Mouse (Mus musculus): ENCODE measurements at regions not wholly inside any gene's neighbourhood (a gene's known extent, or its start where the extent isn't known, plus 50 kb on each side); places are given as distances from the start of the nearest gene placed in this dataset.
A peak's percentile ranks its signal among the peaks of the same experiment; 100 is the strongest.

DNA sequence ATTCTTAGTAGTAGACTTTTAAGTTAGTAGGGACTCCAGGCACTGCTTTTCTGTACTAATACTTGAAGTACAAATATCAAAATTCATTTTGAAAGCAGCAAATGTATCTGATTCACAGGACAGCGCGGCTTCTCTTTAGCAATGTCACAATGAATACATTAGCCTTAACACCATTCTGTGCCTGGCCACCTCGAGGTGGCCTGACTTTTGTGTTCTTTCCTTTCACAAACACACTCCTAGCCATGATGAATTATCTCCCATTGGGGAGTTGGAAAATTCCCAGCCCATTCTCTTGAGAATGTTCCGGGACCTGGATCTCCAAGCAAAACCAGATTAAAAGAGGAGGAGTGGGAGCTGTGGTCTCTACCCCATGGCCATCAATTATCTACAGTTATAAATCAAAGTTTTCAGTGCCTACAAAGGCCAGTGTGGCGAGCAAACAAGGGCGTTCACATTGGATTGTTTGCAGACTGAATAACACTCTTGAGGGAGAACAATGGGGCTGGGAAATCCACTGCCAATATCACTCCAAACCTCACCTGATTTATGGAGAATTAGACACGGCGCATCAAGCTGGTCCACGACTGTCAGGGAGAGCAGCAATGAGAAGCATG, 82.7 kb upstream of the Rarb start:
- in situ Hi-C loops (cut with MboI; ENCODE audit: low pct_ligation_motif_present, low pct_unique_long_range_greater_than_20kb, low sequenced_read_pairs): no loop called here
- Histone ChIP-seq H3K4me3 (replicated peaks in 1 of 3; ENCODE audit: low read depth in 2 of 3, low read length in 2 of 3, poor library complexity in 1 of 3) (no peak overlapping the region), H3K4me1 (ENCODE audit: control insufficient read depth in 1 of 2, insufficient read depth in 2 of 2) (peaks cover 0 to 15% of the 10 kb centered on the region in 2 experiments; a peak in 2 of 4 replicates), H3K27me3 (replicated peaks) (no peaks in the 10 kb centered on the region), H3K9me3 (replicated peaks; ENCODE audit: low read length) (no peaks in the 10 kb centered on the region), H3K9ac (ENCODE audit: insufficient read depth, low read depth) (no peak overlapping the region), H3K36me3 (replicated peaks in 1 of 2; ENCODE audit: control insufficient read depth in 1 of 2, insufficient read depth in 1 of 2, low read length in 1 of 2) (no peaks in the 10 kb centered on the region), H3K4me2 (ENCODE audit: insufficient read depth, low read depth, poor library complexity, severe bottlenecking) (no peak overlapping the region), H3K27ac (ENCODE audit: insufficient read depth, low read depth) (no peak overlapping the region), H3K79me2 (replicated peaks; ENCODE audit: control insufficient read depth, extremely low read depth, insufficient read depth, poor library complexity, severe bottlenecking) (no peaks in the 10 kb centered on the region)
- no peak for TF ChIP-seq E2F4 (IDR thresholded peaks at IDR 0.05; ENCODE audit: insufficient replicate concordance, low read depth, low read length)
- dilution Hi-C loops (cut with MboI; ENCODE audit: extremely low pct_ligation_motif_present, extremely low pct_unique_long_range_greater_than_20kb, low sequenced_read_pairs): no loop called here
- no peak for DNase-seq (ENCODE audit: extremely low read depth)

DNA sequence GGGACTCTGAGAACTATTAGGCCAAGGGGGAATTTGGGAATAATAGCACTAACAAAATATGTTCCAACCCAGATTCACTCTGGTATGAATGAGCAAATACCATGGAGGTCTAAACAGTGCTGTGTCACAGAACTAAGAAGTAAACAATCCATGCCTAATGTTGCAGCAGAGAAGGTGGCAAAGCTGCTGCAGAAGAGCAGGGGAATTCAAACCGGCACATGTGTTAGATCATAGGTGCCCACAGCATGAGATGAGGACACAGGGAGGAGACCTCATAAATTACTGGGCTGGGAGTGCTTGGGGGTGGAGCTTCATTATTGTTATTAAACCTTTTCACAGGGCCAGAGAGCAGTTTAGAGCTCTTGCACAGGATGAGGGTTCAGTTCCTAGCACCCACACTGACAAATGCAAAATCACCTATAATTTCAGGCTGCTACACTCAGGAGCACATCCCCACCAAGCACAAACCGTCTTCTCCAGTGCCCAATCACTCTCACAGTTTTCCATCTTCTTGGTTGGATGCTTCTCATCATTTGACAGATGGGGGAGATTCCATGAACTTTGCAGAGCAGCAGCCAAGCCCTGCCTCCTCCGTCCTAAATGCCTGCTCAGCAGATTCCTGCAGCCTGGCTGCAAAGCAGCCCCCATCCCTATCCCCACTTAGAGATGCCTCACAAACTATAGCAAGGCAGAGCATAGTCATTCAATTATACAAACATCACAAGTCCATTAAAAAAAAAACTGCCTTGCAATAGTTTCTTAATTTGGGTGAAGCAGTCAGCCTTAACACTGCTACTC, 79.0 kb upstream of the Rarb start:
- peaks cover 0 to 15% of the 10 kb centered on the region in 2 experiments; a peak in 2 of 4 replicates for H3K4me1 ChIP-seq (ENCODE audit: control insufficient read depth in 1 of 2, insufficient read depth in 2 of 2)
- in situ Hi-C loops (cut with MboI; ENCODE audit: low pct_ligation_motif_present, low pct_unique_long_range_greater_than_20kb, low sequenced_read_pairs): no loop called here
- no peaks in the 10 kb centered on the region for H3K9me3 ChIP-seq (replicated peaks; ENCODE audit: low read length)
- H3K36me3 ChIP-seq (replicated peaks in 1 of 2; ENCODE audit: control insufficient read depth in 1 of 2, insufficient read depth in 1 of 2, low read length in 1 of 2): no peaks in the 10 kb centered on the region
- no peak overlapping the region for H3K4me3 ChIP-seq (replicated peaks in 1 of 3; ENCODE audit: low read depth in 2 of 3, low read length in 2 of 3, poor library complexity in 1 of 3)
- no peak overlapping the region for H3K27ac ChIP-seq (ENCODE audit: insufficient read depth, low read depth)
- DNase-seq (ENCODE audit: extremely low read depth): no peak
- dilution Hi-C loops (cut with MboI; ENCODE audit: extremely low pct_ligation_motif_present, extremely low pct_unique_long_range_greater_than_20kb, low sequenced_read_pairs): no loop called here
- no peaks in the 10 kb centered on the region for H3K79me2 ChIP-seq (replicated peaks; ENCODE audit: control insufficient read depth, extremely low read depth, insufficient read depth, poor library complexity, severe bottlenecking)
- H3K9ac ChIP-seq (ENCODE audit: insufficient read depth, low read depth): no peak overlapping the region
- no peaks in the 10 kb centered on the region for H3K27me3 ChIP-seq (replicated peaks)
- TF ChIP-seq ETS1 (conservative IDR thresholded peaks at IDR 0.05; ENCODE audit: low read depth, low read length): no peak
- 0 out of 2 replicates have a peak, but pooled peaks have one; percentile 23 for TF ChIP-seq MAFK (IDR thresholded peaks at IDR 0.05; ENCODE audit: insufficient replicate concordance, low read length)
- TF ChIP-seq MEF2A (IDR thresholded peaks at IDR 0.05; ENCODE audit: borderline replicate concordance, low read depth, low read length): no peak
- H3K4me2 ChIP-seq (ENCODE audit: insufficient read depth, low read depth, poor library complexity, severe bottlenecking): no peak overlapping the region

DNA sequence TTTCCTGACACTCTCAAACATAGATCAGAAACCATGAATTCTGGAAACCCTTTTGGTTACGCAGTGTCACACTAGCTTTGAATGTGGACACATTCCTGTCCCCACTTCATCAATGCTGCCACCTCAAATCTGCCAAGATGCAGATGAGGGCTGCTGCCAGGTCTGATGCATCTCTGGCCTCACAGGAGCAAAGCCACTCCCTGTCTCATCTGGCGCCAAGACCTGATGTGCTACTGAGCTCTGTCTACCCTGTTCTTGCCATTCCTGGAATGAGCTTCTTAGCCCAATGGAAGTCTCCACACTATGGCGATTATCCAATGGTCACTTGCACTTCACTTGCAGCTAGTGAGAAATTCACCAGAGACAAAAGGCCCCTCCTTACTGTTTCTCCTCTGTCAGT, 78.0 kb upstream of the Rarb start:
- Histone ChIP-seq H3K27ac (ENCODE audit: insufficient read depth, low read depth) (no peak overlapping the region), H3K79me2 (replicated peaks; ENCODE audit: control insufficient read depth, extremely low read depth, insufficient read depth, poor library complexity, severe bottlenecking) (no peaks in the 10 kb centered on the region), H3K4me3 (replicated peaks in 1 of 3; ENCODE audit: low read depth in 2 of 3, low read length in 2 of 3, poor library complexity in 1 of 3) (no peak overlapping the region), H3K9me3 (replicated peaks; ENCODE audit: low read length) (no peaks in the 10 kb centered on the region), H3K4me2 (ENCODE audit: insufficient read depth, low read depth, poor library complexity, severe bottlenecking) (no peak overlapping the region), H3K36me3 (replicated peaks in 1 of 2; ENCODE audit: control insufficient read depth in 1 of 2, insufficient read depth in 1 of 2, low read length in 1 of 2) (no peaks in the 10 kb centered on the region), H3K27me3 (replicated peaks) (no peaks in the 10 kb centered on the region), H3K9ac (ENCODE audit: insufficient read depth, low read depth) (no peak overlapping the region), H3K4me1 (ENCODE audit: control insufficient read depth in 1 of 2, insufficient read depth in 2 of 2) (peaks cover 0 to 15% of the 10 kb centered on the region in 2 experiments; a peak in 2 of 4 replicates)
- in situ Hi-C loops (cut with MboI; ENCODE audit: low pct_ligation_motif_present, low pct_unique_long_range_greater_than_20kb, low sequenced_read_pairs): no loop called here
- TF ChIP-seq SMC3 (IDR thresholded peaks at IDR 0.05; ENCODE audit: low read depth, low read length) (no peak), RAD21 (IDR thresholded peaks at IDR 0.05; ENCODE audit: low read depth, low read length) (no peak), MYC (IDR thresholded peaks at IDR 0.05; ENCODE audit: low read depth, low read length) (no peak), SIN3A (IDR thresholded peaks at IDR 0.05; ENCODE audit: low read length) (no peak), NRF1 (IDR thresholded peaks at IDR 0.05; ENCODE audit: low read depth, low read length) (no peak), ZKSCAN1 (IDR thresholded peaks at IDR 0.05; ENCODE audit: borderline replicate concordance, low read depth, low read length) (no peak), PAX5 (IDR thresholded peaks at IDR 0.05; ENCODE audit: low read length) (no peak), MEF2A (IDR thresholded peaks at IDR 0.05; ENCODE audit: borderline replicate concordance, low read depth, low read length) (no peak), CTCF (conservative IDR thresholded peaks at IDR 0.05 in 1 of 2, IDR thresholded peaks at IDR 0.05 in 1 of 2; ENCODE audit: low read depth in 2 of 2, low read length in 2 of 2) (no peak), JUN (IDR thresholded peaks at IDR 0.05; ENCODE audit: insufficient read depth, low read depth, low read length) (no peak), MAZ (IDR thresholded peaks at IDR 0.05; ENCODE audit: low read depth, low read length) (no peak), UBTF (IDR thresholded peaks at IDR 0.05; ENCODE audit: low read depth, low read length) (no peak), ZC3H11A (IDR thresholded peaks at IDR 0.05; ENCODE audit: low read depth, low read length) (no peak), BHLHE40 (IDR thresholded peaks at IDR 0.05; ENCODE audit: low read depth, low read length) (no peak), TBP (conservative IDR thresholded peaks at IDR 0.05; ENCODE audit: low read depth, low read length) (no peak), CHD1 (IDR thresholded peaks at IDR 0.05; ENCODE audit: low read depth, low read length) (no peak), KAT2A (IDR thresholded peaks at IDR 0.05; ENCODE audit: insufficient replicate concordance, low read length) (no peak)
- dilution Hi-C loops (cut with MboI; ENCODE audit: extremely low pct_ligation_motif_present, extremely low pct_unique_long_range_greater_than_20kb, low sequenced_read_pairs): no loop called here
- no peak for DNase-seq (ENCODE audit: extremely low read depth)

All from CH12.LX (cell line).